Mouse (Mus musculus) bone marrow macrophage, adult 2 months (primary cell): ENCODE measurements around the gene Sez6l.

Source experiments
- CTCF ChIP-seq: IDR thresholded peaks from 2 replicates; pipeline ENCODE4 v1.5.1; 2012; ENCODE audit warnings: low read depth, mild to moderate bottlenecking, low read length, moderate library complexity
- POLR2A ChIP-seq: IDR thresholded peaks from 2 replicates; pipeline ENCODE4 v1.6.1; 2012; ENCODE audit warnings: mild to moderate bottlenecking, low read depth, low read length, borderline replicate concordance

- TF ChIP-seq CTCF (no peak), POLR2A (no peak)
Observed at GRCm38 (mm10) chr5:112517454-112517853, 59.5 kb downstream of the Sez6l start.
